Mouse (Mus musculus): ENCODE data around the gene Ttc38.

- TF ChIP-seq REST (IDR thresholded peaks at IDR 0.05; ENCODE audit: insufficient read depth, insufficient read length): no peak
- no peak for TF ChIP-seq E2F4 (IDR thresholded peaks at IDR 0.05; ENCODE audit: insufficient read depth)
- TF ChIP-seq POLR2A (IDR thresholded peaks at IDR 0.05; ENCODE audit: insufficient read length, low read depth): no peak
- no peak for TF ChIP-seq TCF12 (IDR thresholded peaks at IDR 0.05; ENCODE audit: insufficient read depth, poor library complexity, severe bottlenecking)
- no peak for TF ChIP-seq POLR2AphosphoS2 (IDR thresholded peaks at IDR 0.05; ENCODE audit: insufficient read length, low read depth)
These were observed 60.5 kb downstream of the Ttc38 start for GRCm38 (mm10) chr15:85892498-85893118.

Data from myocyte (in vitro differentiated cells).